Mouse (Mus musculus) hindlimb bud, embryonic 11.5 days (tissue): Measurements from ENCODE around the gene Tifa.

Experiments
- DNase-seq: peaks from one replicate; pipeline ENCODE4 v3.0.0-alpha.2; 2012; ENCODE audit warnings: low read depth, low spot score; ENCODE audit errors: extremely low spot score

The Tifa gene

GRCm38 (mm10) chr3:127862479-127862878, 72.9 kb downstream of the Tifa start:
- DNase-seq, result no peak

- DNase-seq, result no peak
Observed at GRCm38 (mm10) chr3:127863571-127863970, 74.0 kb downstream of the Tifa start.

- no peak for DNase-seq
Observed at GRCm38 (mm10) chr3:127864242-127864641, 74.6 kb downstream of the Tifa start.

GRCm38 (mm10) chr3:127868046-127868758, 78.6 kb downstream of the Tifa start:
- DNase-seq, result no peak

- DNase-seq, result no peak
Observed at GRCm38 (mm10) chr3:127868880-127869279, 79.3 kb downstream of the Tifa start.

GRCm38 (mm10) chr3:127871575-127871974, 82.0 kb downstream of the Tifa start:
- DNase-seq, result no peak

GRCm38 (mm10) chr3:127874254-127874883, 84.8 kb downstream of the Tifa start:
- no peak for DNase-seq

- DNase-seq, result no peak
Observed at GRCm38 (mm10) chr3:127875059-127875458, 85.5 kb downstream of the Tifa start.

GRCm38 (mm10) chr3:127875509-127875908, 85.9 kb downstream of the Tifa start:
- no peak for DNase-seq

GRCm38 (mm10) chr3:127879968-127880367, 90.4 kb downstream of the Tifa start:
- no peak for DNase-seq

- no peak for DNase-seq
Observed at GRCm38 (mm10) chr3:127881684-127882083, 92.1 kb downstream of the Tifa start.
